Mouse (Mus musculus) liver, embryonic 14 days (tissue): ENCODE results near the gene Tube1. TPM values are rescaled to one million over a fixed set of nuclear protein-coding genes. Genes with fewer than 3 reads are reported as not detected.

Source experiments
- polyA plus RNA-seq: library from polyadenylated mRNA; depleted of rRNA; stranded (reverse); fragments of >200 nt; gene quantifications from 2 replicates; pipeline ENCODE4 v1.2.3, GENCODE M21; 2012; rRNA removed

Gene Tube1
- polyA plus RNA-seq = 5.2 and 5.7 TPM in 2 replicates

GRCm38 (mm10) chr10:39133462-39134310, at the start of gene Tube1, which contains the start of gene Fam229b:
TSS of gene Tube1 (plus strand) at chr10:39133976.
TSS of gene Fam229b (minus strand) at chr10:39133914.

GRCm38 (mm10) chr10:39163694-39164093, 29.9 kb downstream of the Tube1 start, which contains the start of gene Ccn6:
TSS of gene Ccn6 (minus strand) at chr10:39163794.

Other genes starting within 250 kb of the Tube1 start
- gene Lama4, start 168.5 kb upstream of the Tube1 start, polyA plus RNA-seq = 0.52 and 1.4 TPM in 2 replicates
- gene Fam229b, start 62 bp upstream of the Tube1 start, polyA plus RNA-seq = 0.31 and 0.37 TPM in 2 replicates
- gene Ccn6, start 29.8 kb downstream of the Tube1 start, polyA plus RNA-seq = 0.03 TPM in 1 of 2 replicates, not detected in the other
- gene Fyn, start 234.9 kb downstream of the Tube1 start, polyA plus RNA-seq = 9.8 and 10.7 TPM in 2 replicates